Mouse (Mus musculus): ENCODE results near the gene Emcn. TPM values are rescaled to one million over a fixed set of nuclear protein-coding genes. Genes with fewer than 3 reads are reported as not detected.

Emcn gene
- polyA plus RNA-seq, 1 experiment from 2014 or later, result 15.5 TPM

DNA sequence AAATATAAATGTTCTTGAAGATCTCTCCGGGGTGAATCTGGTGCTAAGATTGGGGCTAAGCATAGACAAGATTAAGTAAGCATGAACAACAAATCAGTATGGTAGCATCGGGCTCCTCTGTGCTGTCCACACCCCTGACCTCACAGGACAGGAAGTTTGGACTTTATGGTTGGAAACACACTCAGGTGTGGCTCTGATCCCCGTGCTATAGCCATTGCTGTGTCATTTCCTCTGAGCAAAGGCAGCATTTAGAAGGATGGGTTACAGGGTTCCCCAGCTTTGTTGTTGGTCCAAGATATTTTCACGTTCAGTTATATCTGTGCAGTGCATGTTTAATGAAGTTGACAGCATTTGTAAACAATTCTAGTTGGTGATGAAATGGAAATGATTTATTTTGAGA, 9.9 kb upstream of the Emcn start:
- 77% methylated on average over 4 of the region's 4 CpGs for WGBS
- H3K27me3 ChIP-seq, result no peaks in the 10 kb centered on the region
- no peak overlapping the region for H3K4me2 ChIP-seq
- ATAC-seq (ENCODE audit: low FRiP score), result no peak
- no peaks in the 10 kb centered on the region for H3K4me1 ChIP-seq (replicated peaks)
- H3K4me3 ChIP-seq, result no peak overlapping the region
- H3K9me3 ChIP-seq, result no peaks in the 10 kb centered on the region
- no peak overlapping the region for H3K27ac ChIP-seq
- H3K9ac ChIP-seq, result no peak overlapping the region
- H3K36me3 ChIP-seq, result no peaks in the 10 kb centered on the region

DNA sequence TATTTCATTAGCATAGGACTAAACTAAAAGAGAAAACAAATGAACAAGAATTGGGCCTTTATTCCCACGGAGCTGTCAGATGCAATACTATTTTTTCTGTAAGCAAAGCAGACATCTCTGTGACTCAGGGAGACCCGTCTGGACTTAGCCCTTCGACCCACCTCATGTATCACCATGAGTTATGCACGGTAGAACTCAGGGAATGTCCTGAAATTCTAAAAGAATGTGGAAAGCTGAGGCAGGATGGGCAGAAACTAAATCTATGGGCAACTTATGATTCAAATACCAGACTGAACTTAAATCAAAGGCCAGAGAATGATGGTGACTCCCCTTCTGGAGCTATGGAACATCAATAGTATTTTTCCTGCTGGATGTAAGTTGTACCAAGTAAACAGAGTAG, 8.3 kb upstream of the Emcn start:
- H3K27ac ChIP-seq, result no peak overlapping the region
- no peaks in the 10 kb centered on the region for H3K36me3 ChIP-seq
- H3K4me3 ChIP-seq, result no peak overlapping the region
- no peaks in the 10 kb centered on the region for H3K9me3 ChIP-seq
- H3K4me2 ChIP-seq, result no peak overlapping the region
- no peaks in the 10 kb centered on the region for H3K4me1 ChIP-seq (replicated peaks)
- no peak overlapping the region for H3K9ac ChIP-seq
- H3K27me3 ChIP-seq, result no peaks in the 10 kb centered on the region
- no peak for ATAC-seq (ENCODE audit: low FRiP score)
- WGBS, result 86% methylated on average over 4 of the region's 4 CpGs

DNA sequence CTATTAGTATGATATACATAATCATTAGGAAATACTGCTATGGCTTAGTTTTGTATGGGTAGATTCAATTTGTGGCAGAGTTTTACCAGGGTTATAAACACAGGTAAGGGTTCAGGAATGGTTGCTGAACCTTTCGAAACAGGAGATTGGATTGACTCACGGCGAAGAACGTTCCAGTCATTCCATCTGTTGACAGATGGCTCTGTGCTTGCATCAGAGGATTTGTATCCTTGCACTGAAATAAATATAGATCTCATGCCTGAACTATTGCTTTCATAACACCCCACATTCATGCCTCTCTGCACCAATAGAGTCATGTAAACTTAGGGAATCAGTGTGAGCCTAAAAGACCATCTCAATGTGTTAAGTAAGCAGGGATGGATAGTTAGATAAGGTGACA, 4.9 kb upstream of the Emcn start:
- no peak for ATAC-seq (ENCODE audit: low FRiP score)
- Histone ChIP-seq H3K36me3 (no peaks in the 10 kb centered on the region), H3K9ac (no peak overlapping the region), H3K4me3 (no peak overlapping the region), H3K4me2 (no peak overlapping the region), H3K27ac (no peak overlapping the region), H3K27me3 (no peaks in the 10 kb centered on the region), H3K4me1 (replicated peaks) (no peaks in the 10 kb centered on the region), H3K9me3 (no peaks in the 10 kb centered on the region)
- 97% methylated on average over 4 of the region's 4 CpGs for WGBS

DNA sequence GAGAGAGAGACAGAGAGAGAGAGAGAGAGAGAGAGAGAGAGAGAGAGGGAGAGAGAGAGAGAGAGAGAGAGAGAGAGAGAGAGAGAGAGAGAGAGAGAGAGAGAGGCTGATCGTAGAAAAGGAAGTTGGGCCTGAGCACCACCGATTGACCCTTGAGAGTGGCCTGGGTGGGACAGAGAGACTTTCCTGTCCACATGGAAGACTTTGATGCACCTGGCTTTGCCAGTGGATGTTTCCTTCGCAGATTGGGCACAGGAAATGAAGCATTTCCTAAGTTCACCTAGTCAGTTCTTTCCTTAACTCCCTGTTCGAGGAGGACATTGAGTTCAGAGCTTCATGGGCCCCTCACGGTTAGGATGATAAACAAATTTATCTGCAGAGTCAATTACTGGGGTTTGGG, 2.6 kb downstream of the Emcn start:
- WGBS, result 82% methylated on average over 5 of the region's 5 CpGs

GRCm38 (mm10) chr3:137351882-137352281, 11.0 kb downstream of the Emcn start:
- Histone ChIP-seq H3K36me3 (no peaks in the 10 kb centered on the region), H3K27ac (no peak overlapping the region), H3K4me3 (no peak overlapping the region), H3K4me2 (no peak overlapping the region), H3K4me1 (replicated peaks) (no peaks in the 10 kb centered on the region), H3K9ac (no peak overlapping the region), H3K9me3 (no peaks in the 10 kb centered on the region), H3K27me3 (no peaks in the 10 kb centered on the region)
- no peak for ATAC-seq (ENCODE audit: low FRiP score)
- 88% methylated on average over 5 of the region's 5 CpGs for WGBS

More for the DNA sequence above, 2.6 kb downstream of the Emcn start:
- Histone ChIP-seq H3K4me2 (no peak overlapping the region), H3K9me3 (no peaks in the 10 kb centered on the region), H3K36me3 (no peaks in the 10 kb centered on the region), H3K4me1 (replicated peaks) (no peaks in the 10 kb centered on the region), H3K27me3 (no peaks in the 10 kb centered on the region), H3K9ac (no peak overlapping the region), H3K4me3 (no peak overlapping the region), H3K27ac (no peak overlapping the region)
- no peak for ATAC-seq (ENCODE audit: low FRiP score)

GRCm38 (mm10) chr3:137356697-137357096, 15.8 kb downstream of the Emcn start:
- Histone ChIP-seq H3K36me3 (no peaks in the 10 kb centered on the region), H3K4me1 (replicated peaks) (no peaks in the 10 kb centered on the region), H3K9me3 (no peaks in the 10 kb centered on the region), H3K4me3 (no peak overlapping the region), H3K4me2 (no peak overlapping the region), H3K27ac (no peak overlapping the region), H3K27me3 (no peaks in the 10 kb centered on the region), H3K9ac (no peak overlapping the region)
- 86% methylated on average over 4 of the region's 4 CpGs for WGBS
- no peak for ATAC-seq (ENCODE audit: low FRiP score)

DNA sequence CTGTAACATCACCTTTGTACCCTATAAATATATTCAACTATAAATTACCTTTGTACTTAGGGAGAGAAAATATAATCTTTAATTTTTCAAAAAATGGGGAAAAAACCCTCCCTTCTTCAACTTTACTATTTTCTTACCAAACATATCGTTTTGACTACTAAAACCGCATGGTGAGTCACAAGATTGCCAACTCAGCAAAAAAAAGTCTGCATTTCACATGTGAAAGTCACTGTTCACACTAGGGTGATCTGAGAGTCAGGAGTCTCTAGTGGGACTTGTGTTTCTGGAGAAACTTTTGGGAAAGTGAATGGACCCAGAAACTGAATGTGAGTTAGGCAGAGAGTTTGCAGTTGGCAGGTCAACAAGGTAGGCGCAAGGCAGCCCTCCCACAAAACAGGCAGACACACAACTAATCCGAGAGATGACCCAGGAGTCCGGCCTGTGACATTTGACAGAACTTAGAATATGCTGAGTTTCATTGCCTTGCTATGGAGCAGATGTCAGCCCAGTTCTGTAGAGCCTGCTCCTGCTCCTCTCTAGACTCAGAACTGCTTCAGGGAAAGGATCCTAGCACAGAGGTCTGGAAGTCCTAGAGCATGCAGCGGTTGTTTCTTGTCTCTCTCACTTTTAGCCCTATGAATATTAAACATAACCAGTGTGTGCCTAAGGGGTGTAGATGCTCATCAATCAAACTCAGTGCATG, 26.4 kb downstream of the Emcn start:
- Histone ChIP-seq H3K4me1 (replicated peaks) (no peaks in the 10 kb centered on the region; the same call in 1 of the 2 replicates), H3K4me3 (no peak overlapping the region), H3K4me2 (no peak overlapping the region), H3K9me3 (no peaks in the 10 kb centered on the region), H3K27ac (no peak overlapping the region), H3K27me3 (no peaks in the 10 kb centered on the region), H3K9ac (no peak overlapping the region), H3K36me3 (no peaks in the 10 kb centered on the region)
- ATAC-seq (ENCODE audit: low FRiP score), result peak; percentile 76
- 85% methylated on average over 6 of the region's 6 CpGs for WGBS

GRCm38 (mm10) chr3:137367826-137368325, 27.0 kb downstream of the Emcn start:
- Histone ChIP-seq H3K9me3 (no peaks in the 10 kb centered on the region), H3K4me1 (replicated peaks) (no peaks in the 10 kb centered on the region; the same call in 1 of the 2 replicates), H3K4me3 (no peak overlapping the region), H3K9ac (no peak overlapping the region), H3K36me3 (no peaks in the 10 kb centered on the region), H3K27me3 (no peaks in the 10 kb centered on the region), H3K4me2 (no peak overlapping the region), H3K27ac (no peak overlapping the region)
- ATAC-seq (ENCODE audit: low FRiP score), result peak; percentile 73
- 67% methylated on average over 3 of the region's 3 CpGs for WGBS

DNA sequence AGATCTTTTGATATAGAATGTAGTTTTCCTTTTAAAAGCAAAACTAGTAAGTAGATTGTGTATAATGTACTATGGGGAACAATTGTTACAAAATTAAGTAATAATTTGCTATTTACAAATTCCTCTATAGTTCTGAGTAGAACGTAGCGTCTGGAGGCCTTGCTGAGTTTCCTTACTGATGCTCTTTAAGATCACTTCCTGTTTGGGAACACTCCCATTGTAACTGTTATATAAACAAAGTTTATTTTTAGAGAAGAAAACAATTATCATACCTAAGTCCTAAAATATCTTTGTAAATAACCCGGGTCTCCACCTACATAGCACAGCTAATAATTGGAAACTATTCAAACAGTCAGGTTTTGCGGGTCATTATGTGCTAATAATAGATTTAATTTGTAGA, 32.0 kb downstream of the Emcn start:
- Histone ChIP-seq H3K36me3 (no peaks in the 10 kb centered on the region), H3K4me3 (no peak overlapping the region), H3K9ac (no peak overlapping the region), H3K4me2 (no peak overlapping the region), H3K9me3 (no peaks in the 10 kb centered on the region), H3K27ac (no peak overlapping the region), H3K4me1 (replicated peaks) (no peaks in the 10 kb centered on the region; the same call in 1 of the 2 replicates), H3K27me3 (no peaks in the 10 kb centered on the region)
- ATAC-seq (ENCODE audit: low FRiP score), result no peak
- WGBS, result 85% methylated on average over 4 of the region's 4 CpGs

GRCm38 (mm10) chr3:137382311-137382710, 41.4 kb downstream of the Emcn start:
- WGBS, result 92% methylated on average over 2 of the region's 2 CpGs

GRCm38 (mm10) chr3:137395588-137395987, 54.7 kb downstream of the Emcn start:
- no peak for ATAC-seq (ENCODE audit: low FRiP score)
- Histone ChIP-seq H3K27ac (no peak overlapping the region), H3K9ac (no peak overlapping the region), H3K27me3 (no peaks in the 10 kb centered on the region), H3K36me3 (no peaks in the 10 kb centered on the region), H3K4me2 (no peak overlapping the region), H3K4me1 (replicated peaks) (no peaks in the 10 kb centered on the region), H3K9me3 (no peaks in the 10 kb centered on the region), H3K4me3 (no peak overlapping the region)
- WGBS, result 75% methylated on average over 11 of the region's 11 CpGs

More at GRCm38 (mm10) chr3:137382311-137382710, 41.4 kb downstream of the Emcn start:
- no peak overlapping the region for H3K9ac ChIP-seq
- no peak overlapping the region for H3K4me3 ChIP-seq
- ATAC-seq (ENCODE audit: low FRiP score), result no peak
- H3K36me3 ChIP-seq, result no peaks in the 10 kb centered on the region
- no peaks in the 10 kb centered on the region for H3K4me1 ChIP-seq (replicated peaks)
- no peak overlapping the region for H3K27ac ChIP-seq
- no peaks in the 10 kb centered on the region for H3K9me3 ChIP-seq
- H3K4me2 ChIP-seq, result no peak overlapping the region
- no peaks in the 10 kb centered on the region for H3K27me3 ChIP-seq

- Histone ChIP-seq H3K4me2 (no peak overlapping the region), H3K27me3 (no peaks in the 10 kb centered on the region), H3K4me1 (replicated peaks) (peaks cover 6% of the 10 kb centered on the region), H3K9me3 (no peaks in the 10 kb centered on the region), H3K4me3 (no peak overlapping the region), H3K27ac (no peak overlapping the region), H3K36me3 (no peaks in the 10 kb centered on the region), H3K9ac (no peak overlapping the region)
- 58% methylated on average over 5 of the region's 5 CpGs for WGBS
- ATAC-seq (ENCODE audit: low FRiP score), result peak; percentile 61
These were observed 74.7 kb downstream of the Emcn start for GRCm38 (mm10) chr3:137415451-137416086.

DNA sequence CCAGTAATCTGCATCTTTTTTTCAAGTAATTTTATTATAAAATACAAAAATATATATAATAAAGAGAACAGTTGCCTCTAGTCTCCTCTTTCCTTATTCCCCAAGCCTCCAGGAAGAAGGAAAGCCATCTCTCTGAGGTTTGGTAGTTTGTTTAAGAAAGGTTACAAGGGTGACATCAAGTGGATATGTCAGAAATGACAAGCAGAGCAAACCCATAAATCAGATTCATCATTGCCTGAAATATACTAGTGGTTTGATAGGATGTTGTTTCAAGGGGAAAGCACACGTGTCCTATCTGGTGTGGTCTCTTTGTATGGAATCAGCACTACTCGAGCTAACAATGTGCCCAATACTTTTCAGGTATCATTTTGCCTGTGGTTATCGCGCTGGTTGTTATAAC, 77.8 kb downstream of the Emcn start:
- H3K4me2 ChIP-seq, result no peak overlapping the region
- H3K9ac ChIP-seq, result no peak overlapping the region
- ATAC-seq (ENCODE audit: low FRiP score), result no peak
- no peaks in the 10 kb centered on the region for H3K27me3 ChIP-seq
- WGBS, result 75% methylated on average over 4 of the region's 4 CpGs
- no peaks in the 10 kb centered on the region for H3K36me3 ChIP-seq
- H3K4me3 ChIP-seq, result no peak overlapping the region
- no peak overlapping the region for H3K27ac ChIP-seq
- H3K4me1 ChIP-seq (replicated peaks), result peaks cover 6% of the 10 kb centered on the region
- H3K9me3 ChIP-seq, result no peaks in the 10 kb centered on the region

Measured in hindbrain, embryonic 13.5 days (tissue).